Mouse (Mus musculus) left cerebral cortex, adult 6 months (tissue): ENCODE measurements around the gene Ccr4. TPM values are rescaled to one million over a fixed set of nuclear protein-coding genes. Genes with fewer than 3 reads are reported as not detected.

ENCODE experiments used
- long read RNA-seq, 2 experiments: library from polyadenylated mRNA; unstranded; transcript quantifications; one replicate each; pipeline ENCODE4 v2.0.0; 2019 to 2020
- polyA plus RNA-seq: library from polyadenylated mRNA; unstranded; fragments of <200 nt; fragmentation: Nextera tagmentation; gene quantifications from 2 replicates; pipeline ENCODE4 v1.2.3, GENCODE M21; 2021

Gene Ccr4
- not detected in 2 replicates for polyA plus RNA-seq
- long read RNA-seq, experiment 1, result 0 reads
- long read RNA-seq, experiment 2, result 0 reads

DNA sequence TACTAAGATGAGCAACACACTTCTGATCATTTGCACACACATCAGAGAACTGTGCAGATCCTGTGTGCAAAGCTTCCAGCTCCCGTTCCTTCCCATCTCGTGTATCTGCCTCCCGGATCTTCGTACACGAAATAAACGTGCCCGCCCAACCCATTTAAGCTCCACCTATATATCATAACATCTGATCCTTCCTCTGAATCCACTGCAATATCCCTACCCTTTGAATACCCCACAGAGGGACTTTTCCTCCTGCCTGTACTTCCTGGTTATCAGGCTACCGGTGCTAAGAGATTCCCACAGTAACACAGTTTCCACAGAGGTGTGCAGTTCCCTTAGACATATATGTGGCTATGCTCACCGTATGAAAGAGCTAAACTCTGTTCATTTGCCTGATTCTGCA is at the start of gene Ccr4:
Gene Ccr4 (minus strand): TSS at position 101 of the 400 bp plus-strand sequence.

GRCm38 (mm10) chr9:114515364-114515763 is 10.6 kb upstream of the Ccr4 start, which contains the start of gene C130032M10Rik:
C130032M10Rik (plus strand) TSS chr9:114515697.

Other genes starting within 250 kb of the Ccr4 start
- not detected in 2 replicates for gene Bcl2a1c, start 174.8 kb downstream of the Ccr4 start, polyA plus RNA-seq
- gene Crtap, start 114.2 kb downstream of the Ccr4 start, polyA plus RNA-seq, result 10.1 and 12.6 TPM in 2 replicates
- gene Glb1, start 103.8 kb downstream of the Ccr4 start, polyA plus RNA-seq, result 16.8 and 20.9 TPM in 2 replicates
- gene Tmppe, start 103.8 kb downstream of the Ccr4 start, polyA plus RNA-seq, result 3.8 and 3.9 TPM in 2 replicates
- not detected in 2 replicates for gene C130032M10Rik, start 10.8 kb upstream of the Ccr4 start, polyA plus RNA-seq
- gene Trim71, start 59.5 kb upstream of the Ccr4 start, polyA plus RNA-seq, result 0.16 and 0.17 TPM in 2 replicates
- 23.2 and 25.3 TPM in 2 replicates for gene Cnot10, start 135.3 kb upstream of the Ccr4 start, polyA plus RNA-seq
- gene Dync1li1, start 183.9 kb upstream of the Ccr4 start, polyA plus RNA-seq, result 76.5 and 96.0 TPM in 2 replicates
- 13.7 and 17.7 TPM in 2 replicates for gene Cmtm6, start 226.2 kb upstream of the Ccr4 start, polyA plus RNA-seq